Mouse (Mus musculus): ENCODE measurements around the gene Slc4a1. TPM values are rescaled to one million over a fixed set of nuclear protein-coding genes. Genes with fewer than 3 reads are reported as not detected.

Slc4a1 gene
- polyA plus RNA-seq, 1 experiment from 2014 or later, result 2.8 TPM

DNA sequence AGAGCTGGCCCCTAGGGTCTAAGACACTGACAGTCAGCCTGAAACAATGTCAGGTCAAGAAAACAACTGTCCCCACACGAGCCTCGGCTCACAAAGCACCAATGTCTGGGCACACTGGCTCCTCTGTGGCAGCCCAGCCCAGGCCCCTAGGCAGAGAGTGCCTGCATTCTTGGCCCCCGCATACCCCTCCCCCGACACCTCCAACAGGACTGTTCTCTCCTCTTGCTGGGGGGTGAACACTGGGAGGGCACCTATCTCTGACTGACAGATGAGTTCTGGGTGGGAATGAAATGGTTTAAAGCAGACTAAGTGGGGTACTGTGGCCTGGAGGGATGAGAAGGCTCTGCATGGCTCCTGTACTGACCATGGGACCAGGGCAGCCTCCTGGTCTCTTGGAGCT lies 304 bp downstream of the Slc4a1 start:
- H3K9ac ChIP-seq (ENCODE audit: low read length), result no peak overlapping the region
- H3K27me3 ChIP-seq (replicated peaks; ENCODE audit: control insufficient read depth, insufficient read depth, low read length), result no peaks in the 10 kb centered on the region
- ATAC-seq (replicated peaks; ENCODE audit: low FRiP score, low TSS enrichment, low read depth) (no peak), DNase-seq (ENCODE audit: low spot score) (no peak)
- H3K4me1 ChIP-seq (replicated peaks; ENCODE audit: control insufficient read depth, insufficient read depth, low read length), result no peaks in the 10 kb centered on the region
- H3K9me3 ChIP-seq (ENCODE audit: control insufficient read depth, low read length), result no peaks in the 10 kb centered on the region
- 41% methylated on average over 4 of the region's 4 CpGs for WGBS
- no peak overlapping the region for H3K4me3 ChIP-seq (ENCODE audit: low read depth, low read length)
- H3K27ac ChIP-seq (ENCODE audit: low read depth), result no peak overlapping the region
- no peaks in the 10 kb centered on the region for H3K36me3 ChIP-seq (ENCODE audit: control insufficient read depth, insufficient read depth, low read length)
- H3K4me2 ChIP-seq (ENCODE audit: low read length), result no peak overlapping the region

DNA sequence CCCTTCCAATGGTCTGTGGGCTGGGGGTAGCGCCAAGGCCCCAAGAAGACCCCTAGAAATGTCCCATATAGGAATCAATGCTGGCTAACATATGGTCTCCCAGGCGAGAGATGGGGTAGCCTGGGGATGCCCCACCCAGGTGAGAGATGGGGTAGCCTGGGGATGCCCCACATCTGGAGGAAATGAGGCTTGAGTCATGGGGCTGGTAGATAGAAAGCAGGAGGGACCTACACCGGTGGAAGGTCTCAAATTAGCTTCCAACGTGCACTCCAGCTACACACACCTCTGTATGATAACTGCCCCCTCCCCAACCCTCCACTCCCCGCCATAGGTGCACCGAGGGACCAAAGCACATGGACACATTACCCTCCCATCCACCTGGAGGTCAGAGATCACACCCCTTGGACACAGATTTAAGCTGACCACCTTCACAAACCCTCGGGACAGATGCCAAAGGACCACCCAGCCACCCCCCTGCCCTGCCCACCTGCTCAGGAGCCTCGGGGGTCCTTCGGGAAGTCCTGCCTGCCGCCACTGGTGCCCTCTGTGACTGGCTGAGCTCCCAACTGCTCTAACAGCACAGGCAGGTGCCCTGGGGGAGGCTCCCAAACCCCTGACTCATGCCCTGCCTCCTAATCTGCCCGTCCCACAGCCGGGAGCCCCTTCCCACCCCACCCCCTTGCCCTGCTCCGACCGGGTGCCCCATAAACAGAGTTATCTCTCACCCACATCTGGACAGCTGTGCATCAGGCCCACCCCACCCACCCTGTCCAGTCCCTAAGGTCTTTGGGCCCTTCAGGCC lies 1.2 kb downstream of the Slc4a1 start:
- no peak for DNase-seq (ENCODE audit: low spot score)
- 75% methylated on average over 14 of the region's 14 CpGs for WGBS
- no peaks in the 10 kb centered on the region for H3K9me3 ChIP-seq (ENCODE audit: control insufficient read depth, low read length)
- no peaks in the 10 kb centered on the region for H3K27me3 ChIP-seq (replicated peaks; ENCODE audit: control insufficient read depth, insufficient read depth, low read length)
- no peak overlapping the region for H3K27ac ChIP-seq (ENCODE audit: low read depth)
- no peak overlapping the region for H3K4me3 ChIP-seq (ENCODE audit: low read depth, low read length)
- H3K36me3 ChIP-seq (ENCODE audit: control insufficient read depth, insufficient read depth, low read length), result no peaks in the 10 kb centered on the region
- H3K4me1 ChIP-seq (replicated peaks; ENCODE audit: control insufficient read depth, insufficient read depth, low read length), result no peaks in the 10 kb centered on the region
- no peak overlapping the region for H3K9ac ChIP-seq (ENCODE audit: low read length)
- no peak for ATAC-seq (replicated peaks; ENCODE audit: low FRiP score, low TSS enrichment, low read depth)
- no peak overlapping the region for H3K4me2 ChIP-seq (ENCODE audit: low read length)

DNA sequence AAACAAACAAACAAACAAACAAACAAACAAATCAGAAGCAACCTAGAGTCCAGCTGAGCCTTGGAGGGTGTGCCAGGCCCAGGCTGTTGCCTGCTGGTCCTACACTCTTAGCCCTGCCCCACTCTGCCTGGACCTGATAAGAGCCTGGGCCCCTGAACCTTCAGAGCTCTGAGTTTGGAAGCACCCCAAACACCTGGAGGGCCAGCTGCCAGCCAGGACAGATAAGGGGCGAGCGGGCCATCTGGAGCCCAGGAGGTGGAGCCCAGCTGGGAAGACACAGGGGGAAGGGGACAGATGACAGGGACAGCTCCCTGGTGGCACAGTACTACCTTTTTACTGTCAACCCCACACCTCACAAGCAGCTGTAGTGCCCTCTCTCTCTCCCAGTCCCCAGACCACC lies 2.4 kb downstream of the Slc4a1 start:
- no peaks in the 10 kb centered on the region for H3K36me3 ChIP-seq (ENCODE audit: control insufficient read depth, insufficient read depth, low read length)
- H3K4me3 ChIP-seq (ENCODE audit: low read depth, low read length), result no peak overlapping the region
- no peak overlapping the region for H3K27ac ChIP-seq (ENCODE audit: low read depth)
- H3K9me3 ChIP-seq (ENCODE audit: control insufficient read depth, low read length), result no peaks in the 10 kb centered on the region
- H3K4me1 ChIP-seq (replicated peaks; ENCODE audit: control insufficient read depth, insufficient read depth, low read length), result no peaks in the 10 kb centered on the region
- H3K9ac ChIP-seq (ENCODE audit: low read length), result no peak overlapping the region
- WGBS, result 54% methylated on average over 2 of the region's 2 CpGs
- no peak overlapping the region for H3K4me2 ChIP-seq (ENCODE audit: low read length)
- no peaks in the 10 kb centered on the region for H3K27me3 ChIP-seq (replicated peaks; ENCODE audit: control insufficient read depth, insufficient read depth, low read length)
- DNase-seq (ENCODE audit: low spot score), result no peak
- no peak for ATAC-seq (replicated peaks; ENCODE audit: low FRiP score, low TSS enrichment, low read depth)

DNA sequence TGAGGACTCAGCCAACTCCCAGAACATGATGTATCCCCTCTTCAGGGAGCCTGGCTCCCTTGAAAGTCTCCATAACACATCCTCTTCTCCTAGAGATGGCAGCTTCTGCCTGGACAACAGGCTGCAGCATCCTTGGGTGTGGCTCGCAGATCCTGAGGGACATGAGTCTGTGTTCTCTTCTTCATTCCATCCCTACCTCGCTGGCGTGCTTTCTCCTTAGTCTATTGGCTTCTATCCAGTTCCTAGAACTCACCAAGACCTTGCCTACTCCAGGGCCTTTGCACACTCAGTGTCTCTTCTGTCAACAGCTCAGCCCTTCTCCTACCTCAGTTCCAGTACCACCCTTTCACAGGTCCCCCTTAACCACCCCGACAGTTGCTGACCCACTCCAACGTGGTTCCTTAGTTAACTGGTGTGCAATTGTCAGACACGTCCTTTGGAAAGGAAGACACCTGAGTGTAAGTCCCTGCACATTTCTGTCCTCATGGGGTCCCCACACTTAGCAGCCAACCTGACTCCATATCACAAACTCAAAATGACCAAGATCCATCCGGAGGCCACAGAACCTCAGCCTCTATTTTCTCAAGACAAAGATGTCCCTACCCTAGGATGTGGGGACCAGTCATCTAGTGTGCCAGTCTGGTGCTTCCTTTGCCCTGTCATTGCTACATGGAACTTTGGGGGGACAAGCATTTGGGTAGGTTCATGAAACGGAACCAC lies 4.1 kb downstream of the Slc4a1 start:
- H3K9me3 ChIP-seq (ENCODE audit: control insufficient read depth, low read length), result no peaks in the 10 kb centered on the region
- 86% methylated on average over 8 of the region's 8 CpGs for WGBS

DNA sequence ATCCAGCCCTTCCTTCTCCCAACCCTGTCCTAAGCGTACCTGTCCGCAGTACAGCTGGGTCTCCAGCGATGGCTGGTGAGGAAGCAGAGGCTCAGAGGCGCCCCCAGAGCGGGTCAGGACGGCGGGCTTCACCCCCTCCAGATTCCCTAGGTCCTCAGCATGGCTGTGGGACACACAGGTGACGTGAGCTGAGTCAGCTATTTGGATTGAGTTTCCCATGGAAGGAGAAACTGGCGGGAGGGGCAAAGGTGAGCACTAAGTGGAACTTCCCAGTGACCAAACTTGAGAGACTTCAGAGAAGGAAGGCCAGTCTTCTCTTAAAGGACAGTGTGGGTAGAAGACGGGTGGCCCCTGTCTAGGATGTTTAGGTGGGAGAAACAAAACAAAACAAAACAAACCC lies 7.6 kb downstream of the Slc4a1 start:
- Histone ChIP-seq H3K27ac (ENCODE audit: low read depth) (no peak overlapping the region), H3K27me3 (replicated peaks; ENCODE audit: control insufficient read depth, insufficient read depth, low read length) (0 out of 2 replicates have a peak, but pooled peaks cover 3% of the 10 kb centered on the region), H3K9me3 (ENCODE audit: control insufficient read depth, low read length) (no peaks in the 10 kb centered on the region), H3K36me3 (ENCODE audit: control insufficient read depth, insufficient read depth, low read length) (no peaks in the 10 kb centered on the region), H3K4me2 (ENCODE audit: low read length) (no peak overlapping the region), H3K4me1 (replicated peaks; ENCODE audit: control insufficient read depth, insufficient read depth, low read length) (no peaks in the 10 kb centered on the region), H3K4me3 (ENCODE audit: low read depth, low read length) (no peak overlapping the region), H3K9ac (ENCODE audit: low read length) (no peak overlapping the region)
- 61% methylated on average over 10 of the region's 10 CpGs for WGBS
- DNase-seq (ENCODE audit: low spot score) (no peak), ATAC-seq (replicated peaks; ENCODE audit: low FRiP score, low TSS enrichment, low read depth) (no peak)

More for the DNA sequence above, 4.1 kb downstream of the Slc4a1 start:
- Histone ChIP-seq H3K4me2 (ENCODE audit: low read length) (no peak overlapping the region), H3K9ac (ENCODE audit: low read length) (no peak overlapping the region), H3K4me3 (ENCODE audit: low read depth, low read length) (no peak overlapping the region), H3K27ac (ENCODE audit: low read depth) (no peak overlapping the region), H3K36me3 (ENCODE audit: control insufficient read depth, insufficient read depth, low read length) (no peaks in the 10 kb centered on the region), H3K27me3 (replicated peaks; ENCODE audit: control insufficient read depth, insufficient read depth, low read length) (no peaks in the 10 kb centered on the region), H3K4me1 (replicated peaks; ENCODE audit: control insufficient read depth, insufficient read depth, low read length) (no peaks in the 10 kb centered on the region)
- ATAC-seq (replicated peaks; ENCODE audit: low FRiP score, low TSS enrichment, low read depth), result no peak
- no peak for DNase-seq (ENCODE audit: low spot score)

DNA sequence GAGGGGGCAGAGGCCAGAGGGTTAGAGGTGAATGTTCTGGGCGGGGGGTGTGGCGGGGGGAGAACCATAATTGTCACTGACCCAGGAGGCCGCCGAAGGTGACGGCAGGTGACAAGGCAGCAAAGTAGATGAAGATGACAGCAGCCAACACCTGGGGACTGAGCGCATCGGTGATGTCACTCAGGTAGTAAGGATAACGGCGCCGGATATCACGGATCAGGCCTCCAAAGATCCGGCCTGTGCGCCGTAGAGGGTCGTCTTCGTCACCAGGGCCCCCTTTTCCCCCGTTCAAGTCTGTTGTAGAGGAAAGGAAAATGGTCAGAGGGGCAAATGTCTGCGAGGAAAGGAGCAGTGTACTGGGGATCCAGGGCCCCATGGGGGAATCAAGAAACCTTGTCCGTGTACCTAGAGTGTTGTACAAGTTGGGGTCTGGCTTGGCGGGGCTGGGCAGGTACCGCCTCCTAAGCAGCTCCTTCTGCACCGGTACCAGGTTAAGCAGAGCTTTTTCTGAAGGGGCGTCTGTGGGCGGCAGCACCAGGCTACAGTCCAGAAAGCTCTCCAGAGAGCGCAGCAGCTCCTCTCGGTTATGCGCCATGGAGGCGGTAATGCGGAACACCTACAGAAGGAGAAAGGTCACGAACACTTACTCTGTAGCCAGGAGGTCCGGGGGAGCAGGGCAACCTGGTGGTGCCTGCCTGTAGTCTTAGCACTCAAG lies 9.2 kb downstream of the Slc4a1 start:
- Histone ChIP-seq H3K4me2 (ENCODE audit: low read length) (no peak overlapping the region), H3K9ac (ENCODE audit: low read length) (no peak overlapping the region), H3K4me1 (replicated peaks; ENCODE audit: control insufficient read depth, insufficient read depth, low read length) (no peaks in the 10 kb centered on the region), H3K36me3 (ENCODE audit: control insufficient read depth, insufficient read depth, low read length) (no peaks in the 10 kb centered on the region), H3K9me3 (ENCODE audit: control insufficient read depth, low read length) (no peaks in the 10 kb centered on the region), H3K4me3 (ENCODE audit: low read depth, low read length) (no peak overlapping the region), H3K27ac (ENCODE audit: low read depth) (no peak overlapping the region), H3K27me3 (replicated peaks; ENCODE audit: control insufficient read depth, insufficient read depth, low read length) (0 out of 2 replicates have a peak, but pooled peaks cover 3% of the 10 kb centered on the region)
- WGBS, result 64% methylated on average over 31 of the region's 31 CpGs
- DNase-seq (ENCODE audit: low spot score), result no peak
- no peak for ATAC-seq (replicated peaks; ENCODE audit: low FRiP score, low TSS enrichment, low read depth)

DNA sequence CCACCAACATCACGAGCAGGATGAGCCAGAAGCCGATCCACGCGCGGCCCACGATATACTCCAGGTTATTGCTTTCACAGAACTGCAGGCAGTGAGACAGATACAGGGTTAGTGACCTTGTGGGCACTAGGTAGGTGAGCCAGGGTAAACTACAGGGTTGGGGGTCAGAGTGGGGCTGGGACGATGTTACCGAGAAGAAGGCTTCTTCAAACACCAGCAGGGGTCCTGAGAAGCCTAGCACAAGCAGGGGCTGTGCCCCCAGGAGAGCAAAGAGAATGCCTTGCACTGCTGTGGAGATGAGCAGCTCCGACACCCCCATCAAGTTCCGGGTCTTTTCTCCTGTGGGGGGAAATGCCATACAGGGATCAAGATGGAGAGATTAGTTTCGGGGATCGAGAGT lies 9.8 kb downstream of the Slc4a1 start:
- WGBS, result 75% methylated on average over 12 of the region's 12 CpGs
- Histone ChIP-seq H3K4me2 (ENCODE audit: low read length) (no peak overlapping the region), H3K9ac (ENCODE audit: low read length) (no peak overlapping the region), H3K27ac (ENCODE audit: low read depth) (no peak overlapping the region), H3K36me3 (ENCODE audit: control insufficient read depth, insufficient read depth, low read length) (no peaks in the 10 kb centered on the region), H3K27me3 (replicated peaks; ENCODE audit: control insufficient read depth, insufficient read depth, low read length) (0 out of 2 replicates have a peak, but pooled peaks cover 3% of the 10 kb centered on the region), H3K4me1 (replicated peaks; ENCODE audit: control insufficient read depth, insufficient read depth, low read length) (no peaks in the 10 kb centered on the region), H3K4me3 (ENCODE audit: low read depth, low read length) (no peak overlapping the region), H3K9me3 (ENCODE audit: control insufficient read depth, low read length) (no peaks in the 10 kb centered on the region)
- ATAC-seq (replicated peaks; ENCODE audit: low FRiP score, low TSS enrichment, low read depth) (no peak), DNase-seq (ENCODE audit: low spot score) (no peak)

DNA sequence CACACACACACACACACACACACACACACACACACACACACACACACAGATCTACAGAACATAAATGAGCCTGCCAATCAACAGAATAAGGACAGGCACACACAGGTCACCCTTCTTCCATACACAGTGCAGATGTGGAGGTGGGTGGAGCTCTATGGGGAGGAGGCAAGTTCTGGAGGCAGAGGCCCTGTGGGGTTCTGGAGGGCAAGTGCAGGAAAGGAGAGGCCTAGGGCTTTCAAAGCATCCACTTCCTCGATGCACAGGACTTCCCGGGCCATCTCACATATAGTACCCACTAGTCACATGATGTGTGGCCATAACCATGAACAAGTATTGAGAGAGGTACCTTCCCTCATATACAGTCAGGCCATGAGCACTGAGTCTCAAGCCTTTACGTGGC lies 10.5 kb downstream of the Slc4a1 start:
- H3K36me3 ChIP-seq (ENCODE audit: control insufficient read depth, insufficient read depth, low read length), result no peaks in the 10 kb centered on the region
- DNase-seq (ENCODE audit: low spot score), result no peak

More for the DNA sequence above, 10.5 kb downstream of the Slc4a1 start:
- H3K27me3 ChIP-seq (replicated peaks; ENCODE audit: control insufficient read depth, insufficient read depth, low read length), result 0 out of 2 replicates have a peak, but pooled peaks cover 3% of the 10 kb centered on the region
- ATAC-seq (replicated peaks; ENCODE audit: low FRiP score, low TSS enrichment, low read depth), result no peak
- H3K4me1 ChIP-seq (replicated peaks; ENCODE audit: control insufficient read depth, insufficient read depth, low read length), result no peaks in the 10 kb centered on the region
- H3K27ac ChIP-seq (ENCODE audit: low read depth), result no peak overlapping the region
- H3K4me3 ChIP-seq (ENCODE audit: low read depth, low read length), result no peak overlapping the region
- H3K9me3 ChIP-seq (ENCODE audit: control insufficient read depth, low read length), result no peaks in the 10 kb centered on the region
- H3K9ac ChIP-seq (ENCODE audit: low read length), result no peak overlapping the region
- no peak overlapping the region for H3K4me2 ChIP-seq (ENCODE audit: low read length)
- 80% methylated on average over 3 of the region's 3 CpGs for WGBS

All from intestine, embryonic 14.5 days (tissue).